Mouse (Mus musculus): ENCODE data around the gene Mtnr1a. TPM values are rescaled to one million over a fixed set of nuclear protein-coding genes. Genes with fewer than 3 reads are reported as not detected.
"Not testable (repeated sequence)": the region's sequence is repeated elsewhere in the genome, so short reads cannot be mapped to it uniquely, and the experiment has no call there.

The Mtnr1a gene
- total RNA-seq (2021): not detected

DNA sequence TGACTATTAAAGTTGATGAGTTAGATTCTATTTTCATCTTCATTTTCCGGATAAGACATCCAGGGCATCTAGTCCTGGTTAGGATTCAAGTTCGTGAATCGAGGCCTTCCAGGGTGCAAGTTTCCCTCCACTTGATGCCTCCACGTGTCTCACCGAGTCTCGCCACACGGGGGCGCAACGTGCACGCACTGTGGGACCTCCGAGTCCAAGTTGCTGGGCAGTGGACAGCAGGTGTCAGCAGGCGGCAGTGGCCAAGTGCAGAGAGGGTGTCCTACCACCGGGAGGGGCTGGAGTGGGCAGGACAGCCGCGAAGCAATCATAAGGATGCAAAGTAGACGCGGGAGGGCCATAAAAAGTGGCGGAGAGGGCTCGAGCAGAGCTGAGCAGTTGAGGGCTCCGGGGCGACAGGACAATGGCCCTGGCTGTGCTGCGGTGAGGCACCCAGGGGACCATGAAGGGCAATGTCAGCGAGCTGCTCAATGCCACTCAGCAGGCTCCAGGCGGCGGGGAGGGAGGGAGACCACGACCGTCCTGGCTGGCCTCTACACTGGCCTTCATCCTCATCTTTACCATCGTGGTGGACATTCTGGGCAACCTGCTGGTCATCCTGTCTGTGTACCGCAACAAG lies at the start of gene Mtnr1a:
Mtnr1a (plus strand) TSS at position 379 of the 628 bp plus-strand sequence.
- DNase-seq: peak; percentile 95

DNA sequence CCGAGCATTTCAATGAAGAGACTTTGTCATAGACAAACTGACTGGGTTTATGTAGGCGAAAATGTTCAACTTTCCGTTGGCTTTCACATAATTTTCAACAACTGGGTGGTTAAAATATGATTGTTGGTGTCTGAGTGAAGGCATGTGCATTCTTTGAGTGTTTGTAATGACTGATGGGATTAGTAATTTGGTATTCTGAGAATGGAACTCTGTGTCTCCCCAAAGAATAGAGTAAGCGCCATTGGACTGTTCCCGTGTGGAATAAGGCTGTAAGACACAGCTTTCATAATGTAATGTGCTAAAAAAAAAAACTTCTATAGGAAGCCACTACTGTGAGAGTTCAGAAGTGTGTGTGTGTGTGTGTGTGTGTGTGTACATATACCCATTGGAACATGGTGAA lies 49.7 kb upstream of the Mtnr1a start:
- no peak for DNase-seq

DNA sequence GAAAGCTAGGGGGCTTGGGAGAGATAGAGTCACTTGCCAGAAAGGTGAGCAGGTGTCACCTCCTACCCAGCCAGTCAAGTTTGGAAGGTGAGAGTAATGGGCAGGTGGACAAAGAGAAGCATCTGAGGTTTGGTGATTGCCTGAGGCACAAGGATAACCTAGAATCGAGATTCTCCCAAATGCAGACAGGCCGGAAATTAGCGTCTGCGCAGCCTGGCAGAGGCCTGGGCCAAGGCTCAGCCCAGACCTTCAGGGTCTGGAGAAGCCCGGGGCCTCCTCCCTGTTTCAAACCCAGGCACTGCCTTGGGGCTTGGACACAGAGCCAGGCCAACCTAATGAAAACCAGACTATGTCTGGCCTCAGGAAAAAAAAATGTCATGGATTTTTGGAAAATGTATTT lies 47.8 kb upstream of the Mtnr1a start:
- DNase-seq: no peak

DNA sequence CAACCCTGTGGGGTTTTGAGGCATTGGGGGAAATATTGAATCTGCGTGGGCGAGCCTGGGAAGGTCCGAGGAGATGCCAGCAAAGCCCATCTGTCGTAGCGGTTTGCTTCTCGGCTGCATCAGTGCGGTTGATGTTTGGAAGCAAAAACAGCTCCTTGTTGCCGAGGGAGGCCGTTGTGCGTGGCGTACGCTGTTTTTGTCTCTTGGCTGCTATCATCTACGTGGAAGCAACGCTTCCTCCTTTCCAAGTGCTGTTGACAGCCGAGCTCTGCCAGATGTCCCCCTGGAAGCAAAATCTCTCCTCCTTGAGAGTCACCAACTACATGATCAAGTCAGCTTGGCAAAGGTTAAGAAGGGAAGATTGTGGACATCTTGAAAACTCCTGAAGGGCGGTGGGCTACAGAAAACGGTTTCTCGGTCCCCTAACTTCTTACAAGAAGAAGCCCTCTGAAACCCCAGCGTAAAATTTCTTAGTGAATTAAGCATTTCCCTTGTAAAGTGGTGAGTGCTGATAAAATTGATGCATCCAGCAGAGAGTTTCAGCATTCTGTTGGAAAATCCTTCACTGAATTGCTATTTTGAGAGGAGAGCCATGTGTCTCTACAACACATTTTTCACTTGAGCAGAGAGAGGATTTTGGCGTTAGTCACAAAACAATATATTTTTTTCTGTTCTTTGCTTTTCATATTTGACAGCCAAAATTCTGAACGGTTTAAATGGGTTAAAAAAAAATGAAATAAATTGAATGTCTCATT lies 46.8 kb upstream of the Mtnr1a start:
- no peak for DNase-seq

DNA sequence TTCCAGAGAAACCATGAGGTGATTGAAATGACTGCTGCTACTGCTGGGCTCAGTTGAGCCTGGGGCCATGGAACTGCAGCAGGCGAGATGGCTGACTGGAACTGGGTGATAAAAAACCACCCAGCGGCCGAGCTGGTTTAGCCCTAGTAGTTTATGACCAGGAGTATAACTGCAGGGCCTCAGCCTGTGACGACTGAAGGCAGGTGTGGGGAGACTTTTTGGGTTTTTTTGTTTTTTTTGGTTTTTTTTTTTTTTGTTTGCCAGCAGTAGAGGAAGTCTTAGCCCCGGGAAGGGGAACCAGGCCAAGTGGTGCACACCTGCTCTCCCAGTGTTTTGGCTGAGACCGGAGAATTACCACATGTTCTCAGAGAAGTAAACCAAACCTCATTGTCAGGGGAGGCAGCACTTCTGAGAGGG lies 40.8 kb upstream of the Mtnr1a start:
- DNase-seq: no peak

DNA sequence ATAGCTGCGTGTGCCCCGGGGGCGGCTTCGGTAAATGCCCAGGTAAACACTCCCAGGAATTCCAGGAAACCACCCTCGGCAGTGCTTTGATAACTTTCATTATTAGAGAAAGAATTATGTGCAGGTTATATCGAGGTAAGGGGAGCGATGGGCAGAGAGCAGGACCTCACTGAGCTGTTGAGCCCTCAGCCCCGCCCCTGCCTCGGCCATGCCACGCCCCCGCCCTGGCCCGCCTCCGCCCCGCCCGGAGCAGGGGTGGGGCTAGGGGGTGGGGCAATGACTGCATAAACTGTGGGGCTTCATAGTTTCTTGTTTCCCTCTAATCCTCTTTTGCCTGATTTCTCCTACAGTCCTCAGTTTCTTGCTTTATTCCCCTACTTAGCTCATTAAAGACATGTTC lies 30.6 kb upstream of the Mtnr1a start:
- DNase-seq: no peak

DNA sequence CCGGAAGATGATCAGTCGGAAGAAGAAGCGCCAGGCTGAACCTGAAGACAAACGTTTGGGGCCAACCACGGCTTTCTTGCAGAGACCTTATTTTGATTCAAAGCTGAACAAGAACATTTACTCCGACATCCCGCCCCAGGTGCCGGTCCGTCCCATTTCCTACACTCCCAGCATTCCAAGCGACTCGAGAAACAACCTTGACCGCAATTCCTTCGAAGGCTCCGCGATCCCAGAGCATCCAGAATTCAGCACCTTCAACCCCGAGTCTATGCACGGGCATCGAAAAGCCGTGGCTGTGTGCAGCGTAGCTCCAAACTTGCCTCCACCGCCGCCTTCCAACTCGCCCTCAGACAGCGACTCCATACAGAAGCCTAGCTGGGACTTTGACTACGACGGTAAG lies 24.8 kb upstream of the Mtnr1a start:
- DNase-seq: no peak

DNA sequence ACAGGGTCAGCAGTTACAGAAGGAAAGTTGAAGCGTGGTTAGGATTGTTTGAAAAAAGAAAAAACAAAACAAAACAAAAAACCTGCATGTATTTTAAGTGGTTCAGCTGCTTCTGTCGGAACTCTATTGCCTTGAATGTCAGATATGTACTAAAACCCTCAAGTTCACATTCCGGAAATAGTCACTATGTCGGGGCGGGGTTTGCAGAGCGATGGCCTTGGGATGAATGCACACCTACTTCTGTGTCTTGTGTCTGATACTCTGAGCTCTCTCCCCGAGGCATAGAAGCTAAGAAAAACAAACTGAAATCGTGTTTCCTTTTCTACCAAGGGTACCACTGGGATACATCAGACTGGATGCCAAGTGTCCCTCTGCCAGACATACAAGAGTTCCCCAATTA lies 18.5 kb upstream of the Mtnr1a start:
- no peak for DNase-seq

DNA sequence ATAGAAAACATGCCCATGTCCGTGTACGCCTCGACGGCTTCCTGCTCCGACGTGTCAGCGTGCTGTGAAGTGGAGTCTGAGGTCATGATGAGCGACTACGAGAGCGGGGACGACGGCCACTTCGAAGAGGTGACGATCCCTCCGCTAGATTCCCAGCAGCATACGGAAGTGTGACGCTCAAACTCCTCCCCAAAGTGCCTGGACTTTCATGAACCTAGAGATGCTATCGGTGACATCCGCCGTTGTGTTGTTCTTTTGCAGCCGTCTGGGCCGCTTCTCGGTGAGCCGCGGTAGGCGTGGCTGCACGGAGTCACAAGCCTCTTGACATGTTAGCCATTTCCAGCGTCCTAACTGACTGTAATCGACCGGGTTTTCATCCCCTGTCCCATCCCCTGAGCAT lies 17.7 kb upstream of the Mtnr1a start:
- no peak for DNase-seq

DNA sequence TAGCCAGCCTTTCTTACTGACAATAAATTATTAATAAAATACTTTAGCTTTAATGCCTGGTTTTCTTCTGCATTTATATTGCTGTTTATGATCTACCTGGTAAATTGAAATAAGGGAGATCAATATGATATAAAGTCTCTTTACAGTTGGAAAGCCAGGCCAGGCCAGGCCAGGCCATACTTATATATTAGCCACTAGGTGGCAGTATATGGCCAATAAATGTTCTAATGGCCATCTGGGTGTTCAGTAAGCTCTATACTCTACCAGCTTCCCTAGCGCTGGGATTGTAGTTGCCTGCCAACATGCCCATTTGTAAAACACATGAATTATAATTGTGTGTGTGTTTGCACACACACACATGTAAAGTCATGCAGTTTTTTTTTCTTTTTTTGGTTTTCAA lies 16.7 kb upstream of the Mtnr1a start:
- no peak for DNase-seq

DNA sequence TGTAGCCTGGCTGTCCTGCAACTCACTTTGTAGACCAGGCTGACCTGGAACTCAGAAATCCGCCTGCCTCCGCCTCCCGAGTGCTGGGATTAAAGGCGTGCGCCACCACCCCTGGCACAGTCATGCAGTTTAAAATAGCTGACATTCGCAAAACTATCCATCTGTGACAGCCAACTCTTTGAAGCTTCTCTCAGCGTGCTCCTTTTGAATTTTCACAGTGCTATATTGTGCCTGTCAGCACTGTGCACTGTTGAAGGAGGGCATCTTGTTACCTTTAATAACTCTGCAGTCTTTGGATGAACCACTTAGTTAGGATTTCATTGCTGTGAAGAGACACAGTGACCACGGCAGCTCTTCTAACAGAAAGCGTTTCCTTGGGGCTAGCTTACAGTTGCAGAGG lies 16.3 kb upstream of the Mtnr1a start:
- no peak for DNase-seq

DNA sequence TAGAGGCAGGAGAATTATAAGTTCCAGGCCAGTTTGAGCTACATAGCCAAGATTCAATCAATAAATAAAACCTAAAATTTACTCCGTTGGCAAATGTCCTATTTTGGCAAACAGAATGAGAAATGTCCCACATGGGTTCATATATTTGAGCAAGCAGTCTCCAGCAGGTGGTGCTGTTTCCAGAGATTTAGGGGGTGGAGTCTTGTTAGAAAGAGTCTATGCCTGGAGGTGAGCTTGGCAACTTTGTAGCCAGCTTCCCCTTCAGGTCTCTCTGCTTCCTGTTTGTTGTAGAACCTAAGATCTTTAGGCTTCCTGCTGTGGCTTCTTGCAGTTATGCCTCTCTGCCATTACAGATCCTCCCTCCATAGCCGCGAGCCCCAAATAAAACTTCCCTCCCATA lies 13.4 kb upstream of the Mtnr1a start:
- DNase-seq: no peak

DNA sequence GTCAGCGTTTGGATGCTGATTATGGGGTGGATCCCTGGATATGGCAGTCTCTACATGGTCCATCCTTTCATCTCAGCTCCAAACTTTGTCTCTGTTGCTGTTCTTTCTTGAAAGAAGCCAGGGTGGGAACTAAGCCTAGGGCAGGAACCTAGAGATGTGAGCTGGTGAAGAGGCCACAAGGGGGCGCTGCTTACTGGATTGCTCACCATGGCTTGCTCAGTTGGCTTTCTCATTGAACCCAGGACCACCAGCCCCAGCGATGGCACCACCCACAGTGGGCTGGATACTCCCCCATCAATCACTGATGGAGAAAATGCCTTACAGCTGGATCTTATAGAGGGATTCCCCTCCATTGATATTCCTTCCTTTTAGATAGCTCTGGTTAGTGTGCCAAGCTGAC lies 12.1 kb upstream of the Mtnr1a start:
- no peak for DNase-seq

DNA sequence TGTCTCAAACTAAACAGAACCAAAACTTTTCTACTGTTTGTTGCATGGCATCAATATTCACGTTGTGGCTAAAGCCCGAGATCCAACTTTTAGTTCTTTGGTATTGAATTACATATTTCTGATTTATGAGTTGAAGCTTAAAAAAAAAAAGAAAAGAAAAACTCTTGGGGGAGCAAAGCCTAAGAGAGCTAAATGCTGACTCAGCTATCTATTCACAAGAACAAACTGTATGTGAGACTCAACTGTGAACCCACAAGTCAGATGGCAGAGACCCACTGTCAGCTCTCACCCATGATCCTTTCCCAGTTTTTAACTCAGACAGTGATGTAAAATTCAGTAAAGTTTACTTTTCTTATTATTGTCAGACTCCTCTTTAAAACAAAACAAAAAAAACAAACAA lies 8.9 kb upstream of the Mtnr1a start:
- no peak for DNase-seq

DNA sequence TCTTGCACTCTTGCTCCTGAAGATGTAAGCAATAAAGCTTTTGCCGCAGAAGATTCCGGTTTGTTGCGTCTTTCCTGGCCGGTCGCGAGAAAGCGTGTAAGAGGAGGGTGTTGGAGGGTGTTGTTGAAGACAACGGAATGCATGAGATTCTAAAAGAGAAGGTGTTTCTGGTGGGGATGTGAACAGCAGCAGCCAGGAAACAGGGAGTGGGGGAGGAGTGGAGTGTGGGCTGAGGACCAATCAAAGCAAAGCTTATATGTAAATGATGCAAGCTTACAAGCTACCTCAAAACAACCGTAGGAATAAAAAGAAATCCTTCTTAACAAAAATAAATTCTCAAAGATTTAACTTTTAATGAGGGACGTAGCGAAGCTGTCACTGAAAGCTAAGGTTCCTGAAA lies 6.6 kb upstream of the Mtnr1a start:
- DNase-seq: no peak

DNA sequence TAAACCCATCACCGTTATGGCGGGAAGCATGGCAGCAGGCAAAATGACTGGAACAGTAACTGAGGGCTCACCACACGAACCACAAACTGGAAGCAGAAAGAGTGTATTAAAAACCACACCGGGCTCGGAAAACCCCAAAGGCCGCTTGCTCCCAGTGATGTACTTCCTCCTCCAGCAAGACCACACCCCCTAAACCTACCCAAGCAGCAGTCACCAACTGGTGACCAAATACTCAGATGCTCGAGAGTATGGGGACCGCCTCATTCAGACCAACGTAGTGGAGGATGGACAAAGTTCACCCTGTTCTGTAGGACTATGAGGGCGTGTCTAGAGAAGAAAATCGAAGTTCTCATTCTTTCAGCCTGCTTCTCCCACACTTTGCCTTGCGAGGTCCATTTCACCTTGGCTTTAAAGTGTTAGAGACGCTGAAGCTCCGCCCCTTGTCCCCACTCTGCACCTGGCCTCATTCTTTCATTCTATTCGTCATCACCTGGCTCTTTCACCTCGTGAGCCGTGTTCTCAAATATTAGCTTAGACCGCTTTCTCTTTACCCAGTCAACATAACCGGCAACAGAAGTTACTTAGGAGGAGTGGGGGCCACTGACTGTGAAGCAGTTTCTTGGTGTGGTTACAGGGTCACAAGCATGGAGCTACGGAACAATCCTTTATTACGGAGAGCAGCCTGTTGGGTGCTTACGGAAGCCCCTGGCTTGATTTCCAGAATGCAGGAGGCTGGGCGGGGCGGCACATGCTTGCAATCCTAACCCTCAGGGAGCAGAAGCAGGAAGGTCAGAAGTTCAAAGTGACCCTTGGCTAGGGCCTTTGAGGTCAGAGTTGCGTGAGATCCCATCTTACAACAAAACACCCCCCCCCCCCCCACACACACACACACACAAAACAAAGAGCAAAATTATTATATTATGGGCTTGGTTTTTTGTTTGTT lies 5.7 kb upstream of the Mtnr1a start:
- DNase-seq: no peak

DNA sequence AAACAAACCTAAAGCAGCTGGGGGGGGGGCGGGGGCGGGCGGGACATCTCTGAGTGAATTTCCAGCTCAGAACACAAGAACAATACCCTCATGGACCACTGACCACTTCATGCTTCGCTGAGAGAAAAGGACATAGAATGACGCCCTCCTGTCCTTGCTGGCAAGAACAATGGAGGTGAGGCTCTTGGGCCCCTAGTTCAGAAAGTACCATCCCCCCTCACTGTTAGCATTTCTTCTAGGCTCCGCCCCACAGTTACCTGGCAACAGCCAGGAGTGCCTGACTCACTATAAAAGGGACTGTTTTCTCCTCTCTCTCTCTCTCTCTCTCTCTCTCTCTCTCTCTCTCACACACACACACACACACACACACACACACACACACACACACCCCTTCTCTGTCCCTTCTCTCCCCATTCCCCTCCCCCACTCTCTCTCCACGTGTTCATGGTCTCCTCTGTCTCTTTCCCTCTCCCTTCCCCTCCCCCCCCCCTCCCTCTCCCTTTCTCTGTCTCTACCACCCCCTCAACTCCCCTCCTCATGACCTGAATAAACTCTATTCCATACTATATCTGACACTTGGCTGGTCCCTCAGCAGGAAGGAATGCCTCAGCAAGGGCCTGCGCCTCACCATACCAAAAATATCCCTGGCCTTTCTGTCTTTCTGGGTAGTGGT lies 4.6 kb upstream of the Mtnr1a start:
- no peak for DNase-seq

DNA sequence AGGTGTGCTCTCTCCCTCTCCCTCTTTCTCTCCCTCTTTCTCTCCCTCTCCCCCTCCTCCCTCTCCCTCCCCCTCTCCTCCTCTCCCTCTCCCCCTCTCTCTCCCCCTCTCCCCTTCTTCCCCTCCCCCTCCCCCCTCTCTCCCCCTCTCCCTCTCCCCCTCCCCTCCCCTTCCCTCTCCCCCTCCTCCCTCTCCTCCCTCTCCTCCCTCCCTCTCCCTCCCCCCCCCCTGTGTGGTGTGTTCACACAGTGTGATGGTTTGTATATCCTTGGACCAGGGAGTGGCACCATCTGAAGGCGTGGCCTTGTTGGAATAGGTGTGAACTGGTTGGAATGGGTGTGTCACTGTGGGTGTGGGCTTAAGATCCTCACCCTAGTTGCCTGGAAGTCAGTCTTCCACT lies 3.5 kb upstream of the Mtnr1a start:
- not testable (repeated sequence) for DNase-seq

DNA sequence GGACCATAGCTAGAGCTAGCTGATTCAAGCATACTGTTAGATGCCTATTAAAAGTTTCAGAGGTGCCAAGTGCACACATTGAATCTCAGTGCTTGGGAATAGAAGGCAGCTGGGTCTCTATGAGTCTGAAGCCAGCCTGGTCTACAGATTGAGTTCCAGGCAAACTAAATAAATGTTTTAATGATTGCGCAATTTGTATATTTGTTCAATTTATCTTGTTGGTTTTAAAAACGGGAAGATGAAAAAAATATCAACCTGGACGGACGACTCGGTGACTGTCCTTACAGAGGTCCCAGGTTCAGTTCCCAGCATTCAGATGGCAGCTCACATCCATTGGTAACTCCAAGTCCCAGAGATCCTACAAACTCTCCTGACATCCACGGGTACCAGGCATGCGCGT lies 2.0 kb downstream of the Mtnr1a start:
- no peak for DNase-seq

DNA sequence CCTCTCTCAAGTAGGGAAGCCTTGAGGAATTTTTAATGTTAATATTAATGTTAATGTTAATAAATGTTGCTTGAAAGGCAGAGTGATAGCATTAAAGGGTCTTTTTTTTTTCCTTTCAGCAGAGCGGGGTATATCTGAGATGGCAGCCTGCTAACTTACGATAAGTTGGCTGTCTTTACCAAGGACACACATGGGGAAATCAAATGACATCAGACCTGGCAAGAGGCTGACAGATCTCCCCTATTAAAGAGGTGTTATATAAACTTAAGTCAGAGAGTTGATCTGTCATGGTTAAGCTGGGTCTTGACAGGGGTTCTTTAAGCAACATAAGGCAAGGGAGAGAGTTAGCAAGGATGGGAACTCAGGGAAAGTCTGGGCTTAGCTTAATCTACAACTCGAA lies 11.9 kb downstream of the Mtnr1a start:
- DNase-seq: no peak

DNA sequence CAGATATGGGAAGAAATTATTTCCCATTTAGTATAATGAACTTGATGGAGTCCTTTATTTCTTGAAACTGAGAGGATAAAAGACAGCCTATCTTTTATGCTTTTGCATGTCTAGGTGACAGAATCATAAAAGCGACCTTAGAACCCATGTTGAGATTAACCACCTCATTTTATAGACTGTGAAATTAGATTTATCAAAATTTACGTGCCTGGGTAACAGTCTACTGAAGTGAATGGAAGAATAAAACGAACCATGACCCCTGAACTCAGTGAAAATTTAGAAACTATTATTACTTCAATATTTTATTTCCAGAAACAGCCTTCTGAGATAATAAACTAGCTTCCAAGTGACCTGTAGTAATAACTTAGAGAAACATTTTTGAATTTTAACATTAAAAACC lies 24.7 kb downstream of the Mtnr1a start:
- no peak for DNase-seq

DNA sequence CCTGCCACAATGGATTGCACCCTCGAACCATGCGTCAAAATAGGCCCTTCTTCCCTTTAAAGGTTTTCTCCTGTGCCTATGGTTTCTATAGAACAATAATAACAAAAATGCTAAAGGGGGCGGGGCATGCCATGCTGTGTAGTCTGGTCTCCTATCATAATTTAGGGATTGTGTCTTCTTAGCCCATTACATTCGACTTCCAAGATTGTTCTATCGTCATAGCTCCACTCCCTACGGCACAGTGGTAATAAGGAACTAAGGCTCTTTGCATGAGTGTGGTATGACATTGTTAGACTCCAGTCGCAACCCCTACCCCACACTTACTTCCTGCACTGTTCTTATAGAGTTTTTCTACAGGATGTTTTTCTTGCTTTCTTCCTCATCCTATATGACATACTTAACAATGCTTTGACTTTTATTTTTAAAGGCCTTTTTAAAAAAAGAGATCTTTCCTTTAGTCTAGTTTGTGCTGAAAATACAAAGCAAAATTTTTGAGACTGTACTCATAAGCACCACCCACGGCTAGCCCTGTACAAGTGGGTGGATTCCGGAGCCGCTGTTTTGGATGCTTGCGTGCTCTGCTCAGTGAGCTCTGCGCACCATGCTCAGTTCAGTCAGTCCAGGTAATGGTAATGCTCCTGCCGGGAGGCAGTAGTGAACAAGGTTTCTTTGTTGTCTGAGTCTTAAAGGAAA lies 40.6 kb downstream of the Mtnr1a start:
- no peak for DNase-seq
